Mouse (Mus musculus): ENCODE measurements around the gene Tdrkh.

DNA sequence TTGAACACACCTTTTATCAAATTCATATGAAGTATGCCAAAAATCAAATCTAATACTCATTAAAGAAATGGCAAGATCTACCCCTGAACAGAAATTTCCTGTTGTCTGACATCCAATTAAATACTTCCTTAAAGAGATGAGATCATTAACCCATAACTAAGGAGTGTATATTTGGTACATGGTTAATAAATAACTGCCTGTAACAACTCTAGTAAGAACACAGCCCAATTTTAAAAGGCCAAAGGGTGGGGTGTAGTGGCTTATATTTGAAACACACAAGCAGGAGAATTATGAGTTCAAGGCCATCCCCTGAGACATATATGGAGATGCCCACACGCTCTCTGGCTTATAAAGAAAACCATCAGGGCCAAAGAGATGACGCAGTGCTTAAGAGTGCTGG lies 36.3 kb downstream of the Tdrkh start:
- no peak for TF ChIP-seq CTCF (IDR thresholded peaks at IDR 0.05; ENCODE audit: extremely low read depth, insufficient read depth, insufficient read length, insufficient replicate concordance)
- TF ChIP-seq POLR2A (IDR thresholded peaks at IDR 0.05; ENCODE audit: low read depth, low read length), result no peak

Measured in spleen, adult 2 months (tissue).